25 mouse cellular contexts compared by ENCODE assay signal in the genomic region with DNA sequence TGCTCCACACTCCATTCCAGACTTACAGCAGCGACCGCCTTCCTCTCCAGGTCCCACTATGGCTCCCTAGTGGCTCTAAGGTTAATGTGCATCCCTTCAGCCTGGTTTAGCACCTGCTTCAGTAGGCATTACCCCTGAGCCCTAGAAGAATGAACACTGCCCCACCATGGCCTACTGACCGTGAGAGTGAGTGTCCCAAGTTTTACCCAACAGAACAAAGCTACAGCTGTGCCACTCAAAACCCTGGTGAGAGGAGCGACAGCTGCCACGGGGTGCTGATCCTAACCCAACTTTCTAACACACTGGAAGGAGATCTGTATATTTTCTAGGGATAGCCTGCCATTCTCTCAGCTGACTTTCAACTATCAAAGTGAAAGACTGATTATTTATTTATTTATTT.
"Had no signal": no experiment of that assay in that cellular context is flagged by ENCODE, and none has a peak within 500 bp of the region (broad histone marks: within the 10 kb centered on the region; RNA-seq: fewer than 3 reads in every experiment).

No protein-coding gene starts in this region.

- H3K27ac ChIP-seq: embryonic facial prominence, embryonic 10.5 days; embryonic facial prominence, embryonic 12.5 days; embryonic facial prominence, embryonic 13.5 days; embryonic facial prominence, embryonic 15.5 days; forebrain, embryonic 10.5 days; forebrain, embryonic 12.5 days; forebrain, embryonic 13.5 days; gastrocnemius, adult 2 months; heart, adult 2 months had no signal

- H3K4me2 ChIP-seq: embryonic facial prominence, embryonic 12.5 days; embryonic facial prominence, embryonic 13.5 days; embryonic facial prominence, embryonic 15.5 days; forebrain, embryonic 12.5 days; forebrain, embryonic 13.5 days; forebrain, embryonic 15.5 days had no signal

- H3K27me3 ChIP-seq: embryonic facial prominence, embryonic 12.5 days; embryonic facial prominence, embryonic 13.5 days; embryonic facial prominence, embryonic 15.5 days; forebrain, embryonic 12.5 days; forebrain, embryonic 13.5 days; forebrain, embryonic 15.5 days had no signal

- H3K4me3 ChIP-seq: embryonic facial prominence, embryonic 10.5 days; embryonic facial prominence, embryonic 12.5 days; embryonic facial prominence, embryonic 13.5 days; embryonic facial prominence, embryonic 15.5 days; erythroblast, embryonic 14.5 days; forebrain, embryonic 10.5 days; forebrain, embryonic 12.5 days; forebrain, embryonic 13.5 days; forebrain, embryonic 15.5 days; gastrocnemius, adult 2 months; heart, adult 2 months had no signal

- H3K36me3 ChIP-seq: embryonic facial prominence, embryonic 10.5 days; embryonic facial prominence, embryonic 12.5 days; embryonic facial prominence, embryonic 13.5 days; embryonic facial prominence, embryonic 15.5 days; forebrain, embryonic 10.5 days; forebrain, embryonic 12.5 days; forebrain, embryonic 15.5 days had no signal

- DNase-seq: cerebellum, adult 8-10 months; cerebellum, adult 9-10 months; cerebellum, adult 9-11 months; cerebellum, postnatal 10 days; cerebellum, postnatal 14 days; cerebellum, postnatal 25 days; cerebellum, postnatal 36 days; embryo, embryonic 11 days; forebrain, postnatal 0 days; gastrocnemius, adult 2 months; gastrocnemius, postnatal 10 days; gastrocnemius, postnatal 14 days; gastrocnemius, postnatal 25 days; gastrocnemius, postnatal 36 days; heart, adult 18-20 months; heart, adult 2 months had no signal
